Mouse (Mus musculus) liver, embryonic 14.5 days (tissue): Measurements from ENCODE around the gene Gnaq. TPM values are rescaled to one million over a fixed set of nuclear protein-coding genes. Genes with fewer than 3 reads are reported as not detected.
"Not testable (repeated sequence)": the region's sequence is repeated elsewhere in the genome, so short reads cannot be mapped to it uniquely, and the experiment has no call there.

ENCODE experiments used
- ATAC-seq: fragments of 200-750 bp; cut with Nextera tagmentation; 2 replicates; pipeline ENCODE4 v1.8.0; 2017; ENCODE audit warnings: moderate number of reproducible peaks, mild to moderate bottlenecking, moderate library complexity; ENCODE audit not compliant: insufficient read depth
- DNase-seq, 3 experiments: peaks; one replicate each; pipeline ENCODE4 v3.0.0-alpha.2; 2012 to 2013; ENCODE audit warnings: low read depth in 3 of 3, low spot score in 3 of 3
- H3K27ac ChIP-seq: fragments of 300-500 bp; sonication (generic); 2 replicates; pipeline ENCODE4 v1.5.1; 2014; ENCODE audit warnings: moderate library complexity, mild to moderate bottlenecking, control low read depth, inconsistent platforms
- H3K27me3 ChIP-seq: fragments of 300-500 bp; sonication (generic); 2 replicates; pipeline ENCODE4 v1.6.1; 2014; ENCODE audit warnings: mild to moderate bottlenecking, low read length, moderate library complexity; ENCODE audit not compliant: control insufficient read depth, insufficient read depth
- H3K36me3 ChIP-seq: fragments of 300-500 bp; sonication (generic); replicated peaks from 2 replicates; pipeline ENCODE4 v1.6.1; 2014; ENCODE audit warnings: low read depth; ENCODE audit not compliant: control insufficient read depth, insufficient read depth
- H3K4me1 ChIP-seq, 2 experiments: fragments of 200-500 bp in 1 of 2; fragments of 300-500 bp in 1 of 2; sonication (generic) in 1 of 2; replicated peaks; 2 replicates each; pipeline ENCODE4 v1.6.1; 2012 to 2014; ENCODE audit warnings: antibody characterized with exemption in 1 of 2, inconsistent platforms in 1 of 2, low read length in 1 of 2; ENCODE audit not compliant: control insufficient read depth in 2 of 2, insufficient read depth in 2 of 2
- H3K4me2 ChIP-seq: fragments of 300-500 bp; sonication (generic); 2 replicates; pipeline ENCODE4 v1.6.1; 2014; ENCODE audit warnings: low read depth, mild to moderate bottlenecking, control low read depth, moderate library complexity
- H3K4me3 ChIP-seq, 2 experiments: fragments of 200-500 bp in 1 of 2; fragments of 300-500 bp in 1 of 2; sonication (generic) in 1 of 2; 2 replicates each; pipeline ENCODE4 v1.5.1; 2012 to 2014; ENCODE audit warnings: low read depth in 2 of 2, low read length in 2 of 2, mild to moderate bottlenecking in 2 of 2, control low read depth in 1 of 2, inconsistent platforms in 1 of 2, moderate library complexity in 1 of 2; ENCODE audit not compliant: insufficient read depth in 1 of 2
- H3K9ac ChIP-seq: fragments of 300-500 bp; sonication (generic); replicated peaks from 2 replicates; pipeline ENCODE4 v1.6.1; 2014; ENCODE audit warnings: mild to moderate bottlenecking, control low read depth, moderate library complexity
- H3K9me3 ChIP-seq: fragments of 300-500 bp; sonication (generic); 2 replicates; pipeline ENCODE4 v1.6.1; 2016; ENCODE audit warnings: low read length, mixed read lengths; ENCODE audit not compliant: control insufficient read depth
- CTCF ChIP-seq: IDR thresholded peaks from 2 replicates; pipeline ENCODE4 v1.5.1; 2016; ENCODE audit warnings: antibody characterized with exemption, low read depth, control low read depth
- EP300 ChIP-seq: IDR thresholded peaks from 2 replicates; pipeline ENCODE4 v1.6.1; 2016; ENCODE audit warnings: antibody characterized with exemption, low read depth
- WGBS: fragments of 180-500 bp; shearing (Covaris S2); extraction: QIAGEN DNeasy Blood & Tissue Kit; methylation state at CpG from one replicate; pipeline ENCODE4 v1.1.7; 2014; ENCODE audit not compliant: insufficient replicate concordance; 5-methylcytosine and 5-hydroxymethylcytosine counted together
- polyA plus RNA-seq, 2 experiments: library from polyadenylated mRNA; depleted of rRNA in 1 of 2; stranded (reverse) in 1 of 2; unstranded in 1 of 2; fragments of >200 nt; fragmentation: Nextera tagmentation in 1 of 2; extraction: Ambion mirVana in 1 of 2; gene quantifications; 2 replicates each; pipeline versions ENCODE4 v1.2.1 to v1.2.3; 2012 to 2014

Gnaq gene
- polyA plus RNA-seq, 2 experiments: 1.7 to 2.7 TPM

DNA sequence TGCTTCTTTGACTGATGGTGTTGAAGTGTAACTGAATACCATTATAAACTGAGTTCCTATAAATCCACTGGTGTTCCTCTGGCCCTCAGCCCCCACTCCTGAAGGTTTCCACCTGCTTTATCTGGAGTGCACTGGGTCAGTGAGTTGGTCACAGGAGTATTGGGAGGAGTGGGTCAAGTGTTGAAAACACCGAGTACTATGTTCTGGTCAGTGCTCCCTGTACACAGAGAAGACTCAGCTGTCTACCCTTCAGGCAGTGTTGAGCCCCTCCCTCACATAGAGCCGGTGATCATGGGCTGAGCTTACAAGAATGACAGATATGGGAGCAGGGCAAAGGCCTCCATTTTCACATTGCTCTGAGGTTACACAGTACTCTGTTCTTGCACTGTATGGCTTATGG lies 28.6 kb downstream of the Gnaq start:
- Histone ChIP-seq H3K9ac (no peak overlapping the region), H3K36me3 (no peaks in the 10 kb centered on the region), H3K9me3 (no peaks in the 10 kb centered on the region), H3K4me3 (no peak overlapping the region), H3K4me2 (no peak overlapping the region), H3K27me3 (no peaks in the 10 kb centered on the region), H3K4me1 (peaks cover 0 to 8% of the 10 kb centered on the region in 2 experiments; a peak in 2 of 4 replicates), H3K27ac (no peak overlapping the region)
- 28% methylated on average over 2 of the region's 2 CpGs for WGBS
- ATAC-seq (no peak), DNase-seq (no peak)
- TF ChIP-seq CTCF (no peak), EP300 (no peak)

DNA sequence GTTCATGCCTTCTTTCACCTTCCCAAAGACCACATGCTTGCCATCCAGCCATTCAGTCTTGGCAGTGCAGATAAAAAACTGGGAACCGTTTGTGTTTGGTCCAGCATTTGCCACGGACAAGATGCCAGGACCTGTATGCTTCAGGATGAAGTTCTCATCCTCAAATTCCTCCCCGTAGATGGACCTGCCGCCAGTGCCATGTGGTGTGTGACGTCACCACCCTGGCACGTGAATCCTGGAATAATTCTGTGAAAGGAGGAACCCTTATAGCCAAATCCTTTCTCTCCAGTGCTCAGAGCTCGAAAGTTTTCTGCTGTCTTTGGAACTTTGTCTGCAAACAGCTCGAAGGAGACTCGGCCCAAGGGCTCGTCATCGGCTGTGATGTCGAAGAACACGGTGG lies 31.8 kb downstream of the Gnaq start:
- not testable (repeated sequence) for H3K27ac ChIP-seq, H3K9ac ChIP-seq, H3K9me3 ChIP-seq, DNase-seq, H3K4me3 ChIP-seq, H3K36me3 ChIP-seq, H3K4me2 ChIP-seq, H3K27me3 ChIP-seq, ATAC-seq
- H3K4me1 ChIP-seq: peaks cover 0 to 18% of the 10 kb centered on the region in 2 experiments; a peak in 2 of 4 replicates
- WGBS: 74% methylated on average over 13 of the region's 13 CpGs

DNA sequence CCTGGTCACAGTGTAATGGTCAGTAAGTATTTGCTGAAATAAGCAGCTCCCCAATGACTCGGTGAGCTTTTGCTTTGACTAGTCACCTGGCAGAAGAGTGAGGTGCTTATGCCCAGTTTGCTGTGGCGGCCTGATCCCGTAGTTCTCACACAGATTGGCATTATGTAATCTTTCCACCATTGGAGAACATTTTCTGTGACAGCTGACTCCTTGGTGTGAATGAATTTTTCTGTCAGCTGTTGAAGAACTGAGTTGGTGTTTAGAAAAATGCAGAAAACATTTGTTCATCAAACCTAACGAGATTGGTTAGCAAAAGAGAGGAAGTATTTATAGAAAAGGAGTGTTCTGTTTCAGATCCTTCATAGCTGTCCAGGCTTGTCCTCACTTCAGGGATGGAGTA lies 34.6 kb downstream of the Gnaq start:
- Histone ChIP-seq H3K4me1 (peaks cover 0 to 10% of the 10 kb centered on the region in 2 experiments; a peak in 2 of 4 replicates), H3K27ac (no peak overlapping the region), H3K4me3 (no peak overlapping the region), H3K27me3 (no peaks in the 10 kb centered on the region), H3K4me2 (no peak overlapping the region), H3K36me3 (no peaks in the 10 kb centered on the region), H3K9ac (no peak overlapping the region), H3K9me3 (no peaks in the 10 kb centered on the region)
- ATAC-seq (no peak), DNase-seq (no peak)
- TF ChIP-seq CTCF (no peak), EP300 (no peak)
- WGBS: 63% methylated on average over 4 of the region's 4 CpGs

GRCm38 (mm10) chr19:16168192-16168591 lies 35.6 kb downstream of the Gnaq start:
- DNase-seq (no peak), ATAC-seq (no peak)
- H3K27ac ChIP-seq: no peak overlapping the region
- no peak overlapping the region for H3K9ac ChIP-seq
- no peak overlapping the region for H3K4me3 ChIP-seq
- H3K27me3 ChIP-seq: no peaks in the 10 kb centered on the region
- no peak overlapping the region for H3K4me2 ChIP-seq
- H3K36me3 ChIP-seq: no peaks in the 10 kb centered on the region
- H3K4me1 ChIP-seq: peaks cover 0 to 10% of the 10 kb centered on the region in 2 experiments; a peak in 2 of 4 replicates
- no peak for TF ChIP-seq CTCF
- TF ChIP-seq EP300: no peak
- 38% methylated on average over 4 of the region's 4 CpGs for whole genome bisulfite sequencing
- no peaks in the 10 kb centered on the region for H3K9me3 ChIP-seq

DNA sequence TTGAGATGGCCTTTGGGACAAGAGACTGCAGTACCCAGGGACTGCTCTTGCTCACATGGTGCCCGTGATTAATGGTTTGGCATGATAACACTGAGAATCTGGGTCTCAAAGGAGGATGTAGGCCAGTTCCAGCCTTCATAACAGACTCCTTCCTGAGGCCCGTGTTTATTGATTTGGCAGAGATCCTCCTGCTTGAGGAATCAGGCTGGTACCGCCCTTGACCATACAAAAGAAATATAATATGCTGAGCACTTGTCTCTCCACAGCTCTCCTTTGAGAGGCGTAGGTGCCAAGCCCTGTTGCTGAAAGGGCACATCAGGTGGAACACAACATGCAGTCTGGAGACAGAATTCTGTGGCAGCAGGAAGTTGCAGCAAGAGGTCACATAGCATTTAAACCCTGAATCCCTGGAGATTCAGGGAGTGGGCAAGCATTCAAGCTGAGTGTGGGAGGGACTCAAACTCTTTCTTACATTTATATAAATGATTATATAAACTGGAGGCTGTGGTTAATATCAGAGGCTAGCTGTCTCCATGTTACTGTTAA lies 36.1 kb downstream of the Gnaq start:
- ATAC-seq (no peak), DNase-seq (no peak)
- Histone ChIP-seq H3K27me3 (no peaks in the 10 kb centered on the region), H3K4me3 (no peak overlapping the region), H3K4me1 (peaks cover 0 to 10% of the 10 kb centered on the region in 2 experiments; a peak in 2 of 4 replicates), H3K4me2 (no peak overlapping the region), H3K27ac (no peak overlapping the region), H3K36me3 (no peaks in the 10 kb centered on the region), H3K9ac (no peak overlapping the region), H3K9me3 (no peaks in the 10 kb centered on the region)
- WGBS: 42% methylated on average over 4 of the region's 4 CpGs
- TF ChIP-seq EP300 (no peak), CTCF (no peak)
